Mouse (Mus musculus) embryonic facial prominence, embryonic 11.5 days (tissue): ENCODE measurements around the gene Rpl12. TPM values are rescaled to one million over a fixed set of nuclear protein-coding genes. Genes with fewer than 3 reads are reported as not detected.
A peak's percentile ranks its signal among the peaks of the same experiment; 100 is the strongest.

ENCODE experiments used
- ATAC-seq: fragments of 200-750 bp; cut with Nextera tagmentation; replicated peaks from 2 replicates; pipeline ENCODE4 v1.8.0; 2017; ENCODE audit warnings: low read depth; ENCODE audit not compliant: insufficient number of reproducible peaks, low FRiP score, low TSS enrichment
- DNase-seq: peaks from one replicate; pipeline ENCODE4 v3.0.0-alpha.2; 2015; ENCODE audit warnings: low spot score
- H3K27ac ChIP-seq: fragments of 300-500 bp; sonication (generic); replicated peaks from 2 replicates; pipeline ENCODE4 v1.5.1; 2014; ENCODE audit warnings: mild to moderate bottlenecking, low read depth, low read length, control low read depth
- H3K27me3 ChIP-seq: fragments of 300-500 bp; sonication (generic); 2 replicates; pipeline ENCODE4 v1.6.1; 2014; ENCODE audit warnings: mild to moderate bottlenecking, low read length, moderate library complexity, mixed read lengths; ENCODE audit not compliant: control insufficient read depth, insufficient read depth
- H3K36me3 ChIP-seq: fragments of 300-500 bp; sonication (generic); replicated peaks from 2 replicates; pipeline ENCODE4 v1.6.1; 2014; ENCODE audit warnings: low read depth, mild to moderate bottlenecking, low read length, moderate library complexity, mixed read lengths; ENCODE audit not compliant: control insufficient read depth, insufficient read depth
- H3K4me1 ChIP-seq: fragments of 300-500 bp; sonication (generic); 2 replicates; pipeline ENCODE4 v1.6.1; 2014; ENCODE audit warnings: low read length, mixed read lengths; ENCODE audit not compliant: control insufficient read depth, insufficient read depth
- H3K4me2 ChIP-seq: fragments of 300-500 bp; sonication (generic); 2 replicates; pipeline ENCODE4 v1.6.1; 2014; ENCODE audit warnings: low read depth, mild to moderate bottlenecking, control low read depth, low read length, moderate library complexity
- H3K4me3 ChIP-seq: fragments of 300-500 bp; sonication (generic); 2 replicates; pipeline ENCODE4 v1.5.1; 2014; ENCODE audit warnings: low read depth, low read length, control low read depth
- H3K9ac ChIP-seq: fragments of 300-500 bp; sonication (generic); replicated peaks from 2 replicates; pipeline ENCODE4 v1.6.1; 2014; ENCODE audit warnings: mild to moderate bottlenecking, control low read depth, low read length
- H3K9me3 ChIP-seq: fragments of 300-500 bp; sonication (generic); replicated peaks from 2 replicates; pipeline ENCODE4 v1.6.1; 2016; ENCODE audit warnings: mild to moderate bottlenecking, low read length, inconsistent platforms, mixed read lengths; ENCODE audit not compliant: control insufficient read depth
- WGBS: fragments of 180-500 bp; shearing (Covaris S2); extraction: QIAGEN DNeasy Blood & Tissue Kit; methylation state at CpG from one replicate; pipeline ENCODE4 v1.1.7; 2014; 5-methylcytosine and 5-hydroxymethylcytosine counted together
- polyA plus RNA-seq: library from polyadenylated mRNA; unstranded; fragments of >200 nt; fragmentation: Nextera tagmentation; extraction: Ambion mirVana; gene quantifications from 2 replicates; pipeline ENCODE4 v1.2.1, GENCODE M21; 2014

Gene Rpl12
- polyA plus RNA-seq, 1 experiment from 2014 or later = 162 TPM

GRCm38 (mm10) chr2:32977114-32977513 is 15.8 kb downstream of the Rpl12 start:
- Histone ChIP-seq H3K4me1 (peaks cover 2% of the 10 kb centered on the region; the same call in 1 of the 2 replicates), H3K36me3 (no peaks in the 10 kb centered on the region; the same call in 1 of the 2 replicates), H3K27me3 (no peaks in the 10 kb centered on the region), H3K4me3 (no peak overlapping the region), H3K9ac (no peak overlapping the region), H3K9me3 (no peaks in the 10 kb centered on the region), H3K27ac (no peak overlapping the region), H3K4me2 (no peak overlapping the region)
- WGBS = 84% methylated on average over 5 of the region's 5 CpGs
- no peak for DNase-seq
- ATAC-seq = no peak

GRCm38 (mm10) chr2:32978675-32979074 is 17.3 kb downstream of the Rpl12 start:
- no peaks in the 10 kb centered on the region for H3K27me3 ChIP-seq
- H3K4me3 ChIP-seq = no peak overlapping the region
- peaks cover 2% of the 10 kb centered on the region; the same call in 1 of the 2 replicates for H3K4me1 ChIP-seq
- H3K4me2 ChIP-seq = no peak overlapping the region
- no peaks in the 10 kb centered on the region for H3K9me3 ChIP-seq
- no peaks in the 10 kb centered on the region for H3K36me3 ChIP-seq
- H3K9ac ChIP-seq = no peak overlapping the region
- ATAC-seq = no peak
- WGBS = 82% methylated on average over 3 of the region's 3 CpGs
- no peak overlapping the region for H3K27ac ChIP-seq
- no peak for DNase-seq

GRCm38 (mm10) chr2:32979675-32980074 is 18.3 kb downstream of the Rpl12 start:
- H3K9ac ChIP-seq = no peak overlapping the region
- H3K27ac ChIP-seq = no peak overlapping the region
- H3K4me2 ChIP-seq = no peak overlapping the region
- H3K9me3 ChIP-seq = no peaks in the 10 kb centered on the region
- 87% methylated on average over 7 of the region's 7 CpGs for WGBS
- no peak overlapping the region for H3K4me3 ChIP-seq
- peaks cover 2% of the 10 kb centered on the region; the same call in 1 of the 2 replicates for H3K4me1 ChIP-seq
- H3K36me3 ChIP-seq = no peaks in the 10 kb centered on the region
- DNase-seq (no peak), ATAC-seq (no peak)
- H3K27me3 ChIP-seq = no peaks in the 10 kb centered on the region

- no peaks in the 10 kb centered on the region for H3K27me3 ChIP-seq
- H3K4me3 ChIP-seq = peak overlapping the region; percentile 73
- DNase-seq (no peak), ATAC-seq (peak; percentile 25)
- H3K9ac ChIP-seq = peak overlapping the region; percentile 80
- peak overlapping the region; percentile 99 for H3K4me2 ChIP-seq
- H3K36me3 ChIP-seq = no peaks in the 10 kb centered on the region
- WGBS = under 1% methylated on average over 21 of the region's 23 CpGs
- H3K4me1 ChIP-seq = peaks cover 2% of the 10 kb centered on the region; the same call in 1 of the 2 replicates
- H3K9me3 ChIP-seq = no peaks in the 10 kb centered on the region
- H3K27ac ChIP-seq = no peak overlapping the region
Measured at GRCm38 (mm10) chr2:32981281-32981680, 19.9 kb downstream of the Rpl12 start.

- peak; percentile 99 for ATAC-seq
- H3K27ac ChIP-seq = no peak within 1 kb of the TSS
- peak within 1 kb of the TSS; percentile 73 for H3K4me3 ChIP-seq
- under 1% methylated on average over 50 of the region's 50 CpGs for WGBS
- H3K9me3 ChIP-seq = no peaks in the 10 kb centered on the region
- H3K4me2 ChIP-seq = peak within 1 kb of the TSS; percentile 99
- H3K9ac ChIP-seq = peak within 1 kb of the TSS; percentile 80
- no peaks in the 10 kb centered on the region for H3K36me3 ChIP-seq
- H3K27me3 ChIP-seq = no peaks in the 10 kb centered on the region
- DNase-seq = peak; percentile 95
- H3K4me1 ChIP-seq = peaks cover 2% of the 10 kb centered on the region; the same call in 1 of the 2 replicates
Measured at GRCm38 (mm10) chr2:32981725-32982271, 20.4 kb downstream of the Rpl12 start, which contains the start of gene Slc2a8. Gene Slc2a8 (minus strand): TSS chr2:32982083.

- Histone ChIP-seq H3K9me3 (no peaks in the 10 kb centered on the region), H3K27ac (no peak overlapping the region), H3K27me3 (no peaks in the 10 kb centered on the region), H3K4me2 (peak overlapping the region; percentile 99), H3K36me3 (no peaks in the 10 kb centered on the region), H3K4me1 (peaks cover 2% of the 10 kb centered on the region; the same call in 1 of the 2 replicates), H3K9ac (no peak overlapping the region), H3K4me3 (peak overlapping the region; percentile 73)
- DNase-seq (no peak), ATAC-seq (no peak)
- WGBS = 3% methylated on average over 4 of the region's 4 CpGs
Measured at GRCm38 (mm10) chr2:32982700-32983099, 21.3 kb downstream of the Rpl12 start.

- Histone ChIP-seq H3K9ac (no peak overlapping the region), H3K9me3 (no peaks in the 10 kb centered on the region), H3K27ac (no peak overlapping the region), H3K4me3 (no peak overlapping the region), H3K4me1 (peaks cover 2% of the 10 kb centered on the region; the same call in 1 of the 2 replicates), H3K36me3 (no peaks in the 10 kb centered on the region), H3K27me3 (no peaks in the 10 kb centered on the region), H3K4me2 (no peak overlapping the region)
- ATAC-seq (no peak), DNase-seq (no peak)
- 52% methylated on average over 6 of the region's 6 CpGs for WGBS
Measured at GRCm38 (mm10) chr2:32983617-32984016, 22.3 kb downstream of the Rpl12 start.

GRCm38 (mm10) chr2:32985844-32986243 is 24.5 kb downstream of the Rpl12 start:
- H3K9ac ChIP-seq = no peak overlapping the region
- ATAC-seq = no peak
- no peaks in the 10 kb centered on the region for H3K9me3 ChIP-seq
- H3K27me3 ChIP-seq = no peaks in the 10 kb centered on the region
- no peak for DNase-seq
- no peak overlapping the region for H3K4me3 ChIP-seq
- WGBS = 64% methylated on average over 8 of the region's 8 CpGs
- peaks cover 2% of the 10 kb centered on the region; the same call in 1 of the 2 replicates for H3K4me1 ChIP-seq
- no peak overlapping the region for H3K27ac ChIP-seq
- H3K4me2 ChIP-seq = no peak overlapping the region
- no peaks in the 10 kb centered on the region for H3K36me3 ChIP-seq
